Mouse (Mus musculus) liver, embryonic 14.5 days (tissue): ENCODE results near the gene Rbp1. TPM values are rescaled to one million over a fixed set of nuclear protein-coding genes. Genes with fewer than 3 reads are reported as not detected.

Experiments
- ATAC-seq: fragments of 200-750 bp; cut with Nextera tagmentation; 2 replicates; pipeline ENCODE4 v1.8.0; 2017; ENCODE audit warnings: moderate number of reproducible peaks, mild to moderate bottlenecking, moderate library complexity; ENCODE audit not compliant: insufficient read depth
- DNase-seq, 3 experiments: peaks; one replicate each; pipeline ENCODE4 v3.0.0-alpha.2; 2012 to 2013; ENCODE audit warnings: low read depth in 3 of 3, low spot score in 3 of 3
- H3K27ac ChIP-seq: fragments of 300-500 bp; sonication (generic); 2 replicates; pipeline ENCODE4 v1.5.1; 2014; ENCODE audit warnings: moderate library complexity, mild to moderate bottlenecking, control low read depth, inconsistent platforms
- H3K27me3 ChIP-seq: fragments of 300-500 bp; sonication (generic); 2 replicates; pipeline ENCODE4 v1.6.1; 2014; ENCODE audit warnings: mild to moderate bottlenecking, low read length, moderate library complexity; ENCODE audit not compliant: control insufficient read depth, insufficient read depth
- H3K36me3 ChIP-seq: fragments of 300-500 bp; sonication (generic); replicated peaks from 2 replicates; pipeline ENCODE4 v1.6.1; 2014; ENCODE audit warnings: low read depth; ENCODE audit not compliant: control insufficient read depth, insufficient read depth
- H3K4me1 ChIP-seq, 2 experiments: fragments of 200-500 bp in 1 of 2; fragments of 300-500 bp in 1 of 2; sonication (generic) in 1 of 2; replicated peaks; 2 replicates each; pipeline ENCODE4 v1.6.1; 2012 to 2014; ENCODE audit warnings: antibody characterized with exemption in 1 of 2, inconsistent platforms in 1 of 2, low read length in 1 of 2; ENCODE audit not compliant: control insufficient read depth in 2 of 2, insufficient read depth in 2 of 2
- H3K4me2 ChIP-seq: fragments of 300-500 bp; sonication (generic); 2 replicates; pipeline ENCODE4 v1.6.1; 2014; ENCODE audit warnings: low read depth, mild to moderate bottlenecking, control low read depth, moderate library complexity
- H3K4me3 ChIP-seq, 2 experiments: fragments of 200-500 bp in 1 of 2; fragments of 300-500 bp in 1 of 2; sonication (generic) in 1 of 2; 2 replicates each; pipeline ENCODE4 v1.5.1; 2012 to 2014; ENCODE audit warnings: low read depth in 2 of 2, low read length in 2 of 2, mild to moderate bottlenecking in 2 of 2, control low read depth in 1 of 2, inconsistent platforms in 1 of 2, moderate library complexity in 1 of 2; ENCODE audit not compliant: insufficient read depth in 1 of 2
- H3K9ac ChIP-seq: fragments of 300-500 bp; sonication (generic); replicated peaks from 2 replicates; pipeline ENCODE4 v1.6.1; 2014; ENCODE audit warnings: mild to moderate bottlenecking, control low read depth, moderate library complexity
- H3K9me3 ChIP-seq: fragments of 300-500 bp; sonication (generic); 2 replicates; pipeline ENCODE4 v1.6.1; 2016; ENCODE audit warnings: low read length, mixed read lengths; ENCODE audit not compliant: control insufficient read depth
- CTCF ChIP-seq: IDR thresholded peaks from 2 replicates; pipeline ENCODE4 v1.5.1; 2016; ENCODE audit warnings: antibody characterized with exemption, low read depth, control low read depth
- EP300 ChIP-seq: IDR thresholded peaks from 2 replicates; pipeline ENCODE4 v1.6.1; 2016; ENCODE audit warnings: antibody characterized with exemption, low read depth
- WGBS: fragments of 180-500 bp; shearing (Covaris S2); extraction: QIAGEN DNeasy Blood & Tissue Kit; methylation state at CpG from one replicate; pipeline ENCODE4 v1.1.7; 2014; ENCODE audit not compliant: insufficient replicate concordance; 5-methylcytosine and 5-hydroxymethylcytosine counted together
- polyA plus RNA-seq, 2 experiments: library from polyadenylated mRNA; depleted of rRNA in 1 of 2; stranded (reverse) in 1 of 2; unstranded in 1 of 2; fragments of >200 nt; fragmentation: Nextera tagmentation in 1 of 2; extraction: Ambion mirVana in 1 of 2; gene quantifications; 2 replicates each; pipeline versions ENCODE4 v1.2.1 to v1.2.3; 2012 to 2014

Gene Rbp1
- polyA plus RNA-seq, 2 experiments: 32.0 to 35.5 TPM

- no peaks in the 10 kb centered on the region for H3K9me3 ChIP-seq
- H3K4me3 ChIP-seq: no peak overlapping the region
- TF ChIP-seq CTCF (no peak), EP300 (no peak)
- ATAC-seq (no peak), DNase-seq (no peak)
- H3K9ac ChIP-seq: no peak overlapping the region
- H3K4me2 ChIP-seq: no peak overlapping the region
- peaks cover 36 to 54% of the 10 kb centered on the region in 2 experiments for H3K4me1 ChIP-seq
- H3K27me3 ChIP-seq: no peaks in the 10 kb centered on the region
- no peak overlapping the region for H3K27ac ChIP-seq
- WGBS: 15% methylated on average over 1 of the region's 1 CpGs
- no peaks in the 10 kb centered on the region for H3K36me3 ChIP-seq
Measured at GRCm38 (mm10) chr9:98492821-98493220, 70.1 kb downstream of the Rbp1 start.

Other genes starting within 250 kb of the Rbp1 start
- 16.7 and 19.1 TPM in 2 replicates for gene Nmnat3, start 135.5 kb upstream of the Rbp1 start, polyA plus RNA-seq (2012; rRNA removed)
- 26.8 and 28.2 TPM in 2 replicates for gene Nmnat3, start 135.5 kb upstream of the Rbp1 start, polyA plus RNA-seq (2014; fragmentation: Nextera tagmentation; extraction: Ambion mirVana)
- 3.3 and 7.4 TPM in 2 replicates for gene Rbp2, start 63.2 kb downstream of the Rbp1 start, polyA plus RNA-seq (2012; rRNA removed)
- gene Rbp2, start 63.2 kb downstream of the Rbp1 start, polyA plus RNA-seq (2014; fragmentation: Nextera tagmentation; extraction: Ambion mirVana): 3.8 and 5.1 TPM in 2 replicates
- gene Copb2, start 140.8 kb downstream of the Rbp1 start, polyA plus RNA-seq (2012; rRNA removed): 24.3 and 40.7 TPM in 2 replicates
- 76.6 and 78.2 TPM in 2 replicates for gene Copb2, start 140.8 kb downstream of the Rbp1 start, polyA plus RNA-seq (2014; fragmentation: Nextera tagmentation; extraction: Ambion mirVana)
- 24.3 and 27.9 TPM in 2 replicates for gene Mrps22, start 178.7 kb downstream of the Rbp1 start, polyA plus RNA-seq (2012; rRNA removed)
- 44.9 and 49.9 TPM in 2 replicates for gene Mrps22, start 178.7 kb downstream of the Rbp1 start, polyA plus RNA-seq (2014; fragmentation: Nextera tagmentation; extraction: Ambion mirVana)